Mouse (Mus musculus): ENCODE measurements around the gene Gcgr.

- TF ChIP-seq CTCF (IDR thresholded peaks at IDR 0.05; ENCODE audit: insufficient read depth, low read depth, low read length), result no peak
- TF ChIP-seq POLR2A (IDR thresholded peaks at IDR 0.05; ENCODE audit: insufficient read depth, low read depth, low read length), result no peak
Observed at GRCm38 (mm10) chr11:120508290-120508870, 22.1 kb upstream of the Gcgr start.

Data from olfactory bulb, adult 2 months (tissue).